Mouse (Mus musculus) olfactory bulb, adult 2 months (tissue): ENCODE measurements around the gene Slc7a6.

Experiments
- CTCF ChIP-seq: fragments of 200-500 bp; IDR thresholded peaks from 2 replicates; pipeline ENCODE4 v1.5.1; 2012; ENCODE audit warnings: low read depth, mild to moderate bottlenecking, low read length, moderate library complexity; ENCODE audit not compliant: insufficient read depth
- POLR2A ChIP-seq: fragments of 200-500 bp; IDR thresholded peaks from 2 replicates; pipeline ENCODE4 v1.6.1; 2012; ENCODE audit warnings: mild to moderate bottlenecking, low read depth, low read length, moderate library complexity; ENCODE audit not compliant: insufficient read depth

GRCm38 (mm10) chr8:106159876-106160275 lies 8.8 kb upstream of the Slc7a6 start:
- no peak for TF ChIP-seq POLR2A
- TF ChIP-seq CTCF = no peak
